Mouse (Mus musculus): ENCODE measurements around the gene Slco2b1.

DNA sequence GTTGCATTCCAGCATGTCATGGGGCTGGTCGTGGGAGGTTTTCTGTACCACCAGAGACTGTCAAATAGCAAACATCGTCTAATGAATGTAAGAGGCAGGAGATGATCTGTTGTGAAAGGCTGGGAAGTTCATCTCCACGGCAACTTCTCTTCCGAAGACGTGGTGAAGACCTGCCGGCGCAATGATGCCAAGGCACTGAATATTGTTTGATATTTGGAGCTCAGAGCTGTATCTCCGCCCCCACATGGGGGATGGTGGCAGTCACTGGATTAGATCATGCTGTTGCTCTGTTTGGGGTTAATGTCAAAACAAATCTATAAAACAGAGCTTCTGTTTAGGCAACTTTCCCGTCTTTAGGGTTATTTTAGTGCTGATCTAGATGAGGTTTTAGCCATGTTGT lies 28.1 kb upstream of the Slco2b1 start:
- TF ChIP-seq CTCF (IDR thresholded peaks at IDR 0.05; ENCODE audit: extremely low read depth, insufficient read length, insufficient replicate concordance, low read depth, low read length) (no peak), POLR2A (IDR thresholded peaks at IDR 0.05; ENCODE audit: low read depth, low read length) (no peak)
